Mouse (Mus musculus) cerebellum, postnatal 14 days (tissue): ENCODE measurements around the gene Dus1l.
"Not testable (repeated sequence)": the region's sequence is repeated elsewhere in the genome, so short reads cannot be mapped to it uniquely, and the experiment has no call there.

Experiments
- DNase-seq, 2 experiments: peaks; one replicate each; pipeline ENCODE4 v3.0.0; 2021; ENCODE audit warnings: mixed read lengths in 2 of 2

Dus1l gene

GRCm38 (mm10) chr11:120795756-120796613, at the start of gene Dus1l:
TSS of gene Dus1l (minus strand) at chr11:120796403.
- peak; percentile 99 for DNase-seq

GRCm38 (mm10) chr11:120844329-120844728, 48.1 kb upstream of the Dus1l start:
- DNase-seq: no peak

GRCm38 (mm10) chr11:120833555-120834280, 37.5 kb upstream of the Dus1l start:
- no peak for DNase-seq

GRCm38 (mm10) chr11:120832962-120833361, 36.8 kb upstream of the Dus1l start:
- DNase-seq: not testable (repeated sequence)

- DNase-seq: no peak
Measured at GRCm38 (mm10) chr11:120831659-120832440, 35.6 kb upstream of the Dus1l start.

- peak; percentile 3 to 18 for DNase-seq
Measured at GRCm38 (mm10) chr11:120830686-120831085, 34.5 kb upstream of the Dus1l start.

- no peak for DNase-seq
Measured at GRCm38 (mm10) chr11:120829757-120830532, 33.7 kb upstream of the Dus1l start.

GRCm38 (mm10) chr11:120828416-120828815, 32.2 kb upstream of the Dus1l start:
- no peak for DNase-seq

- peak; percentile 16 to 21 for DNase-seq
Measured at GRCm38 (mm10) chr11:120826016-120826953, 30.1 kb upstream of the Dus1l start.

GRCm38 (mm10) chr11:120825289-120825863, 29.2 kb upstream of the Dus1l start:
- DNase-seq: peak; percentile 56 to 65

GRCm38 (mm10) chr11:120824787-120825288, 28.6 kb upstream of the Dus1l start:
- no peak for DNase-seq

GRCm38 (mm10) chr11:120823956-120824786, 28.0 kb upstream of the Dus1l start, which contains the start of gene Fasn:
TSS of gene Fasn (minus strand) at chr11:120824547.
- peak; percentile 99 for DNase-seq

- peak in 1 of 2 experiments; percentile 81 for DNase-seq
Measured at GRCm38 (mm10) chr11:120823551-120823947, 27.3 kb upstream of the Dus1l start.

GRCm38 (mm10) chr11:120822831-120823550, 26.8 kb upstream of the Dus1l start:
- peak; percentile 16 to 62 for DNase-seq

- DNase-seq: peak in 1 of 2 experiments; percentile 21
Measured at GRCm38 (mm10) chr11:120822321-120822720, 26.1 kb upstream of the Dus1l start.

- peak; percentile 25 to 44 for DNase-seq
Measured at GRCm38 (mm10) chr11:120821076-120821922, 25.1 kb upstream of the Dus1l start.

GRCm38 (mm10) chr11:120820546-120820945, 24.3 kb upstream of the Dus1l start:
- peak; percentile 22 to 48 for DNase-seq

- DNase-seq: peak; percentile 60 to 75
Measured at GRCm38 (mm10) chr11:120819556-120819955, 23.4 kb upstream of the Dus1l start.
